Mouse (Mus musculus) ES-Bruce4 (cell line): ENCODE measurements around the gene Asb8.

ENCODE experiments used
- CTCF ChIP-seq: IDR thresholded peaks from one replicate; pipeline ENCODE4 v1.8.1; 2011; ENCODE audit warnings: low read depth, low read length
- EP300 ChIP-seq: IDR thresholded peaks from 2 replicates; pipeline ENCODE4 v1.6.1; 2011; ENCODE audit warnings: low read depth, low read length; ENCODE audit not compliant: insufficient read depth

- TF ChIP-seq CTCF (no peak), EP300 (no peak)
These were observed 24.6 kb downstream of the Asb8 start for GRCm38 (mm10) chr15:98140809-98141208.
